Mouse (Mus musculus) lung, postnatal 14 days (tissue): ENCODE measurements at regions not wholly inside any gene's neighbourhood (a gene's known extent, or its start where the extent isn't known, plus 50 kb on each side); places are given as distances from the start of the nearest gene placed in this dataset.

Source experiments
- DNase-seq: peaks from one replicate; pipeline ENCODE4 v3.0.0; 2021

- no peak for DNase-seq
These were observed 81.6 kb upstream of the Pcdh8 start for GRCm38 (mm10) chr14:79852683-79853082.

GRCm38 (mm10) chr14:79851795-79852194, 80.7 kb upstream of the Pcdh8 start:
- DNase-seq, result no peak

- no peak for DNase-seq
These were observed 80.1 kb upstream of the Pcdh8 start for GRCm38 (mm10) chr14:79851231-79851630.

- no peak for DNase-seq
These were observed 78.7 kb upstream of the Pcdh8 start for GRCm38 (mm10) chr14:79849617-79850435.

- DNase-seq, result no peak
These were observed 77.0 kb upstream of the Pcdh8 start for GRCm38 (mm10) chr14:79848116-79848515.

- no peak for DNase-seq
These were observed 73.2 kb upstream of the Pcdh8 start for GRCm38 (mm10) chr14:79844306-79844705.

GRCm38 (mm10) chr14:79843135-79843550, 72.0 kb upstream of the Pcdh8 start:
- DNase-seq, result peak; percentile 30

GRCm38 (mm10) chr14:79842734-79843133, 71.6 kb upstream of the Pcdh8 start:
- no peak for DNase-seq

- no peak for DNase-seq
These were observed 66.0 kb upstream of the Pcdh8 start for GRCm38 (mm10) chr14:79837101-79837500.

GRCm38 (mm10) chr14:79836186-79836585, 65.1 kb upstream of the Pcdh8 start:
- DNase-seq, result no peak

GRCm38 (mm10) chr14:79824670-79825446, 53.7 kb upstream of the Pcdh8 start:
- DNase-seq, result no peak

GRCm38 (mm10) chr14:79822453-79823117, 51.5 kb upstream of the Pcdh8 start:
- DNase-seq, result no peak

GRCm38 (mm10) chr14:79822011-79822435, 50.9 kb upstream of the Pcdh8 start:
- no peak for DNase-seq

GRCm38 (mm10) chr14:79821352-79822010, 50.4 kb upstream of the Pcdh8 start:
- DNase-seq, result no peak
